Mouse (Mus musculus): ENCODE measurements around the gene Nfkb2. TPM values are rescaled to one million over a fixed set of nuclear protein-coding genes. Genes with fewer than 3 reads are reported as not detected.

Nfkb2 gene
- 5.5 and 7.4 TPM in 2 replicates for polyA plus RNA-seq (2012)

- Histone ChIP-seq H3K4me1 (ENCODE audit: control insufficient read depth) (peaks cover 53% of the 10 kb centered on the region), H3K36me3 (ENCODE audit: control insufficient read depth) (peaks cover 27% of the 10 kb centered on the region), H3K4me3 (replicated peaks) (peak within 1 kb of the TSS; percentile 93), H3K27me3 (ENCODE audit: control insufficient read depth) (peaks cover 14% of the 10 kb centered on the region), H3K9me3 (ENCODE audit: control insufficient read depth, low read length) (no peaks in the 10 kb centered on the region)
- TF ChIP-seq TAL1 (IDR thresholded peaks at IDR 0.05; ENCODE audit: low read length) (no peak), GATA1 (IDR thresholded peaks at IDR 0.05; ENCODE audit: low read length) (no peak)
Measured at GRCm38 (mm10) chr19:46304216-46304841, at the start of gene Nfkb2. Gene Nfkb2 (plus strand): TSS chr19:46304320.

- H3K4me3 ChIP-seq (replicated peaks) = no peak overlapping the region
- H3K27me3 ChIP-seq (ENCODE audit: control insufficient read depth) = no peaks in the 10 kb centered on the region
- TF ChIP-seq GATA1 (IDR thresholded peaks at IDR 0.05; ENCODE audit: low read length) (no peak), TAL1 (IDR thresholded peaks at IDR 0.05; ENCODE audit: low read length) (no peak)
- peaks cover 91% of the 10 kb centered on the region for H3K36me3 ChIP-seq (ENCODE audit: control insufficient read depth)
- no peaks in the 10 kb centered on the region for H3K9me3 ChIP-seq (ENCODE audit: control insufficient read depth, low read length)
- no peaks in the 10 kb centered on the region for H3K4me1 ChIP-seq (ENCODE audit: control insufficient read depth)
Measured at GRCm38 (mm10) chr19:46264762-46265161, 39.4 kb upstream of the Nfkb2 start.

- Histone ChIP-seq H3K27me3 (ENCODE audit: control insufficient read depth) (no peaks in the 10 kb centered on the region), H3K36me3 (ENCODE audit: control insufficient read depth) (peaks cover 65% of the 10 kb centered on the region), H3K4me1 (ENCODE audit: control insufficient read depth) (no peaks in the 10 kb centered on the region), H3K4me3 (replicated peaks) (no peak overlapping the region), H3K9me3 (ENCODE audit: control insufficient read depth, low read length) (no peaks in the 10 kb centered on the region; the same call in 1 of the 2 replicates)
- TF ChIP-seq TAL1 (IDR thresholded peaks at IDR 0.05; ENCODE audit: low read length) (no peak), GATA1 (IDR thresholded peaks at IDR 0.05; ENCODE audit: low read length) (no peak)
Measured at GRCm38 (mm10) chr19:46275307-46275706, 28.8 kb upstream of the Nfkb2 start.

GRCm38 (mm10) chr19:46282081-46282849 is 21.9 kb upstream of the Nfkb2 start:
- Histone ChIP-seq H3K27me3 (ENCODE audit: control insufficient read depth) (no peaks in the 10 kb centered on the region), H3K36me3 (ENCODE audit: control insufficient read depth) (peaks cover 77% of the 10 kb centered on the region), H3K4me1 (ENCODE audit: control insufficient read depth) (no peaks in the 10 kb centered on the region), H3K9me3 (ENCODE audit: control insufficient read depth, low read length) (no peaks in the 10 kb centered on the region; the same call in 1 of the 2 replicates), H3K4me3 (replicated peaks) (no peak overlapping the region)
- TF ChIP-seq GATA1 (IDR thresholded peaks at IDR 0.05; ENCODE audit: low read length) (no peak), TAL1 (IDR thresholded peaks at IDR 0.05; ENCODE audit: low read length) (no peak)

- Histone ChIP-seq H3K9me3 (ENCODE audit: control insufficient read depth, low read length) (no peaks in the 10 kb centered on the region; the same call in 1 of the 2 replicates), H3K4me3 (replicated peaks) (no peak overlapping the region), H3K36me3 (ENCODE audit: control insufficient read depth) (peaks cover 64% of the 10 kb centered on the region), H3K27me3 (ENCODE audit: control insufficient read depth) (no peaks in the 10 kb centered on the region), H3K4me1 (ENCODE audit: control insufficient read depth) (no peaks in the 10 kb centered on the region)
- TF ChIP-seq GATA1 (IDR thresholded peaks at IDR 0.05; ENCODE audit: low read length) (no peak), TAL1 (IDR thresholded peaks at IDR 0.05; ENCODE audit: low read length) (no peak)
Measured at GRCm38 (mm10) chr19:46284686-46285085, 19.4 kb upstream of the Nfkb2 start.

- Histone ChIP-seq H3K9me3 (ENCODE audit: control insufficient read depth, low read length) (no peaks in the 10 kb centered on the region; the same call in 1 of the 2 replicates), H3K4me3 (replicated peaks) (no peak overlapping the region), H3K4me1 (ENCODE audit: control insufficient read depth) (no peaks in the 10 kb centered on the region), H3K27me3 (ENCODE audit: control insufficient read depth) (no peaks in the 10 kb centered on the region), H3K36me3 (ENCODE audit: control insufficient read depth) (peaks cover 55% of the 10 kb centered on the region)
- no peak for TF ChIP-seq TAL1 (IDR thresholded peaks at IDR 0.05; ENCODE audit: low read length)
Measured at GRCm38 (mm10) chr19:46285631-46286030, 18.5 kb upstream of the Nfkb2 start.

- no peak overlapping the region for H3K4me3 ChIP-seq (replicated peaks)
- no peaks in the 10 kb centered on the region for H3K27me3 ChIP-seq (ENCODE audit: control insufficient read depth)
Measured at GRCm38 (mm10) chr19:46286047-46286446, 18.1 kb upstream of the Nfkb2 start.

GRCm38 (mm10) chr19:46286926-46287325 is 17.2 kb upstream of the Nfkb2 start:
- no peak for TF ChIP-seq TAL1 (IDR thresholded peaks at IDR 0.05; ENCODE audit: low read length)
- TF ChIP-seq GATA1 (IDR thresholded peaks at IDR 0.05; ENCODE audit: low read length) = no peak
- Histone ChIP-seq H3K9me3 (ENCODE audit: control insufficient read depth, low read length) (no peaks in the 10 kb centered on the region; the same call in 1 of the 2 replicates), H3K27me3 (ENCODE audit: control insufficient read depth) (peaks cover 3% of the 10 kb centered on the region; the same call in 1 of the 2 replicates), H3K36me3 (ENCODE audit: control insufficient read depth) (peaks cover 45% of the 10 kb centered on the region), H3K4me1 (ENCODE audit: control insufficient read depth) (no peaks in the 10 kb centered on the region), H3K4me3 (replicated peaks) (no peak overlapping the region)

More at GRCm38 (mm10) chr19:46286047-46286446, 18.1 kb upstream of the Nfkb2 start:
- H3K9me3 ChIP-seq (ENCODE audit: control insufficient read depth, low read length) = no peaks in the 10 kb centered on the region; the same call in 1 of the 2 replicates
- no peaks in the 10 kb centered on the region for H3K4me1 ChIP-seq (ENCODE audit: control insufficient read depth)
- H3K36me3 ChIP-seq (ENCODE audit: control insufficient read depth) = peaks cover 52% of the 10 kb centered on the region
- TF ChIP-seq GATA1 (IDR thresholded peaks at IDR 0.05; ENCODE audit: low read length) (no peak), TAL1 (IDR thresholded peaks at IDR 0.05; ENCODE audit: low read length) (no peak)

- Histone ChIP-seq H3K4me3 (replicated peaks) (no peak overlapping the region), H3K9me3 (ENCODE audit: control insufficient read depth, low read length) (no peaks in the 10 kb centered on the region), H3K36me3 (ENCODE audit: control insufficient read depth) (peaks cover 39% of the 10 kb centered on the region), H3K4me1 (ENCODE audit: control insufficient read depth) (no peaks in the 10 kb centered on the region), H3K27me3 (ENCODE audit: control insufficient read depth) (peaks cover 7% of the 10 kb centered on the region)
- no peak for TF ChIP-seq GATA1 (IDR thresholded peaks at IDR 0.05; ENCODE audit: low read length)
- no peak for TF ChIP-seq TAL1 (IDR thresholded peaks at IDR 0.05; ENCODE audit: low read length)
Measured at GRCm38 (mm10) chr19:46287566-46287965, 16.6 kb upstream of the Nfkb2 start.

All from erythroblast, embryonic 14.5 days (primary cell).